Mouse (Mus musculus) megakaryocyte, embryonic 14.5 days (primary cell): ENCODE measurements around the gene Gm9857.

Experiments
- FLI1 ChIP-seq: IDR thresholded peaks from 2 replicates; pipeline ENCODE4 v1.6.1; 2012; ENCODE audit warnings: low read length, inconsistent platforms, mixed read lengths
- GATA1 ChIP-seq: IDR thresholded peaks from 3 replicates; pipeline ENCODE4 v1.6.1; 2012; ENCODE audit warnings: mixed read lengths, low read length, inconsistent platforms, borderline replicate concordance

DNA sequence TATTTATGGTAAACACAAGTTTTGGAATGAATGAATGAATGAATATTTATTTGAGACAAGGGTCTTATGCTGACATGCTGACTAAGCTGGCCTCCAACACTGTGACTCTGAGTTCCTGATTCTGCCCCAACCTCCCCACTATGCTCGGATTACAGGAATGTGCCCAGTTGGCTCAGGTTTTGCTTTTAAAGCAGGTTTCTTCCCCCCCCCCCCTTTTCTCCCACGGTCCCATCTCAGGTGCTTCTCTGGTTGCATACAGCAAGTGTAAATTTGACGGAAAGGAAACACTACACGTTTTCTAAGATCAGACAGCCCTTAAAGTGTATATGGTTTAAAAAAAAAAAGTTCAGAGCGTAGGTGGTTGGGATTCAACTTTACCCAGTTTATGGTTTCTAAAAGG is 672 bp downstream of the Gm9857 start, which contains the start of gene Henmt1:
- TF ChIP-seq GATA1: no peak
- no peak for TF ChIP-seq FLI1
